Mouse (Mus musculus): Measurements from ENCODE around the gene Fbxo34. TPM values are rescaled to one million over a fixed set of nuclear protein-coding genes. Genes with fewer than 3 reads are reported as not detected.
A peak's percentile ranks its signal among the peaks of the same experiment; 100 is the strongest.

The Fbxo34 gene
- polyA plus RNA-seq, 1 experiment from 2014 or later: 26.5 TPM

GRCm38 (mm10) chr14:47473891-47474290, 23.7 kb downstream of the Fbxo34 start:
- Histone ChIP-seq H3K4me3 (no peak overlapping the region), H3K27me3 (no peaks in the 10 kb centered on the region), H3K9me3 (no peaks in the 10 kb centered on the region), H3K4me1 (peaks cover 12% of the 10 kb centered on the region), H3K9ac (no peak overlapping the region), H3K36me3 (no peaks in the 10 kb centered on the region), H3K4me2 (replicated peaks) (peak overlapping the region; percentile 53), H3K27ac (no peak overlapping the region)
- ATAC-seq (ENCODE audit: insufficient number of reproducible peaks, insufficient read depth, low FRiP score, low TSS enrichment): no peak
- WGBS: 77% methylated on average over 9 of the region's 9 CpGs

DNA sequence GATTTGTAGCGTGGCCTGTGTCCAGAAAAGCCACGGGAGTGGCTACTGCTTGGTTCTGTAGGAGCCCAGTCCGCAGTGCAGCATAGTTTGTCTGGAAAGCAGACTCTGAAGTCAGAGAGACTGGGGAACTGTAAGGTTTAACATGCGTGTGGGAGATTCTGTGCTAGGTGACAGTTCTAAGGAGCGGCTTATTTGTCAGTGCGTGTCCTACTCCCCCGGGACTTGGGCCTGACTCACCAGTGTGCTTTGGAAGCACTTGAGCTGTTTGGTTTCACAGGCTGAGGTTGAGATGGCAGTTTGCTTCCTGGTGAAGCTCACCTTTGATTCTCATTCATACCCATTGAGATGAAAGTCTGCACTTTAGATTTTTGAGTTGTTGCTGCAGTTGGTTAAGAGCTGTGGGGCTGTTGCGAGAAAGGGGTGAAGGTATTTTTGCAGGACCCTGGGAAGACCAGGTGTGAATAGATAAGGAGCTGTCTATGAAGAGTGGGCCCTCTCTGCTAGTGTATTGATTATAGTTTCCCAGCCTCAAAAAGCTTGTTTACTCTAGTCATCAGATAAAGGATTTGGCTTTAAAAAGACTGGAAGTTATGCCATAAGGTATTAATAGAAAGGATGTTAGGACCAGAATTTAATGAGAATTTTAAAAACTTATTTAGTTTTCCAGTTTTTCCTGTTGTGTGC, 24.5 kb downstream of the Fbxo34 start:
- H3K9me3 ChIP-seq: no peaks in the 10 kb centered on the region
- H3K36me3 ChIP-seq: no peaks in the 10 kb centered on the region
- no peak overlapping the region for H3K4me3 ChIP-seq
- no peaks in the 10 kb centered on the region for H3K27me3 ChIP-seq
- WGBS: 87% methylated on average over 8 of the region's 8 CpGs
- no peak overlapping the region for H3K4me2 ChIP-seq (replicated peaks)
- no peak overlapping the region for H3K27ac ChIP-seq
- H3K9ac ChIP-seq: no peak overlapping the region
- peaks cover 12% of the 10 kb centered on the region for H3K4me1 ChIP-seq
- no peak for ATAC-seq (ENCODE audit: insufficient number of reproducible peaks, insufficient read depth, low FRiP score, low TSS enrichment)

GRCm38 (mm10) chr14:47476266-47476665, 26.0 kb downstream of the Fbxo34 start:
- H3K4me1 ChIP-seq: peaks cover 12% of the 10 kb centered on the region
- H3K9ac ChIP-seq: no peak overlapping the region
- no peak overlapping the region for H3K4me2 ChIP-seq (replicated peaks)
- no peaks in the 10 kb centered on the region for H3K36me3 ChIP-seq
- H3K9me3 ChIP-seq: no peaks in the 10 kb centered on the region
- H3K4me3 ChIP-seq: no peak overlapping the region
- no peaks in the 10 kb centered on the region for H3K27me3 ChIP-seq
- ATAC-seq (ENCODE audit: insufficient number of reproducible peaks, insufficient read depth, low FRiP score, low TSS enrichment): no peak
- no peak overlapping the region for H3K27ac ChIP-seq
- 85% methylated on average over 4 of the region's 4 CpGs for WGBS

- Histone ChIP-seq H3K36me3 (no peaks in the 10 kb centered on the region), H3K27ac (no peak overlapping the region), H3K4me1 (peaks cover 12% of the 10 kb centered on the region), H3K4me3 (no peak overlapping the region), H3K9me3 (no peaks in the 10 kb centered on the region), H3K9ac (no peak overlapping the region), H3K27me3 (no peaks in the 10 kb centered on the region), H3K4me2 (replicated peaks) (no peak overlapping the region)
- ATAC-seq (ENCODE audit: insufficient number of reproducible peaks, insufficient read depth, low FRiP score, low TSS enrichment): no peak
- 79% methylated on average over 2 of the region's 2 CpGs for WGBS
These were observed 27.5 kb downstream of the Fbxo34 start for GRCm38 (mm10) chr14:47477711-47478110.

- no peak overlapping the region for H3K27ac ChIP-seq
- H3K9me3 ChIP-seq: no peaks in the 10 kb centered on the region
- H3K4me2 ChIP-seq (replicated peaks): no peak overlapping the region
- no peaks in the 10 kb centered on the region for H3K36me3 ChIP-seq
- H3K4me3 ChIP-seq: no peak overlapping the region
- no peak overlapping the region for H3K9ac ChIP-seq
- no peaks in the 10 kb centered on the region for H3K4me1 ChIP-seq
- no peak for ATAC-seq (ENCODE audit: insufficient number of reproducible peaks, insufficient read depth, low FRiP score, low TSS enrichment)
- no peaks in the 10 kb centered on the region for H3K27me3 ChIP-seq
- 83% methylated on average over 6 of the region's 6 CpGs for whole genome bisulfite sequencing
These were observed 32.0 kb downstream of the Fbxo34 start for GRCm38 (mm10) chr14:47482200-47482599.

GRCm38 (mm10) chr14:47483099-47483498, 32.9 kb downstream of the Fbxo34 start:
- WGBS: 82% methylated on average over 1 of the region's 1 CpGs
- Histone ChIP-seq H3K4me3 (no peak overlapping the region), H3K27ac (no peak overlapping the region), H3K9ac (no peak overlapping the region), H3K36me3 (no peaks in the 10 kb centered on the region), H3K9me3 (no peaks in the 10 kb centered on the region), H3K27me3 (no peaks in the 10 kb centered on the region), H3K4me2 (replicated peaks) (no peak overlapping the region), H3K4me1 (no peaks in the 10 kb centered on the region)
- ATAC-seq (ENCODE audit: insufficient number of reproducible peaks, insufficient read depth, low FRiP score, low TSS enrichment): no peak

DNA sequence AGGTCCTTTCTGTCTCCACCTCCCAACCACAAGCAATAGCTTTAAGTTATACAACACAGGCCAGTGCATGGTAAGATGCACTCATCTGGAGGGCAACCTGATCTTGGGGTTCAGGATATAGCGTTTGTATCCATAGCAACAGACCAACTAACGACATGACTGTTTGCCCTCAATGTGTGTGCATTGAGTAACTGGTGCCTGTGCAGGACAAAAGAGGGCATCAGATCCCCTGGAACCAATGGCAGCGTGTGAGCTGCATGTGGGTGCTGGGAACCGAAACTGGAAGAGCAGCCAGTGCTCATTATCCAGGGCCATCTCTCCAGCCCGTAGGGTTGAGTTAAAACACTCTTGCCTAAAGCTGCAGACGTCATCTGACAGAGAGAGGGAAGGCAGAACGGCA, 38.5 kb downstream of the Fbxo34 start:
- Histone ChIP-seq H3K9ac (no peak overlapping the region), H3K27me3 (no peaks in the 10 kb centered on the region), H3K36me3 (no peaks in the 10 kb centered on the region), H3K9me3 (no peaks in the 10 kb centered on the region), H3K27ac (no peak overlapping the region), H3K4me1 (peaks cover 14% of the 10 kb centered on the region; the same call in 1 of the 2 replicates), H3K4me3 (no peak overlapping the region), H3K4me2 (replicated peaks) (no peak overlapping the region)
- WGBS: 55% methylated on average over 7 of the region's 7 CpGs
- ATAC-seq (ENCODE audit: insufficient number of reproducible peaks, insufficient read depth, low FRiP score, low TSS enrichment): no peak

DNA sequence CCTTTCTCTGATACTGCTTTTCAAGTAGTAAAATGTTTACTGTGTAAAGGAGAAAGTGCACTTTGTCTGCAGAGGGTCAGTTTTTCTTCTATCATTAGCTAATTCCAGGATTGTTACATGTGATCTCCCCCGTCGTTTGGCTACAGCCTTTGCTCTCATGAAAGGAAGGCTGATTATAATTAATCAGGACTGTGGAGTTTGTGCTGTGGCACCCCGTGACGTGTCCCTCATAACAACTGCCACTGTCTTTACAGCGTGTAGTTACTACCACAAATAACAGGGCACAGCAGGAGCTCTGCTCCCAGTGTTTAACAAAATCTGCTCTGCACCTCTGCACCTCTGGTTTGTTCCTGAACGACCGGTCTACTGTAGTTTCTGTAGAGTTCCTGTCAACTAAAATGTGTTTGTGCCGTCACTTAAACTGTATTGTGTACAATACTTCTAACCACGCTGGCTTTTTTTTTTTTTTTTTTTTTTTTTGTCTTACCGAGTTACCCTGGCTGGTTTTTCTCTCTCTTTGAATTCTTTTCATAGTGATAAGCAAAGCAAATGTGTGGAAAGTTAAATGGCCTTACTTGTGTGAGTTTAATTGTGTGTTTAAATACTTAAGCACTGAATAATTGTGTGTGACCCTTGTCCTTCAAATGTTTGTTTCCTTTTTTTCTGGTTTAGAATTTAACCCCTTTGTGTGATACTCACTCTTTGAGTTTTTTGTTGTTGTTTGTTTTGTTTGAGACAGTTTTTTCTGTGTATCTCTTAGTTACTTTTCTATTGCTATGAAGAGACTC, 39.3 kb downstream of the Fbxo34 start:
- no peak overlapping the region for H3K4me2 ChIP-seq (replicated peaks)
- H3K4me1 ChIP-seq: peaks cover 14% of the 10 kb centered on the region; the same call in 1 of the 2 replicates
- no peaks in the 10 kb centered on the region for H3K9me3 ChIP-seq
- no peak for ATAC-seq (ENCODE audit: insufficient number of reproducible peaks, insufficient read depth, low FRiP score, low TSS enrichment)
- no peak overlapping the region for H3K9ac ChIP-seq
- H3K4me3 ChIP-seq: no peak overlapping the region
- 47% methylated on average over 10 of the region's 10 CpGs for WGBS
- no peaks in the 10 kb centered on the region for H3K36me3 ChIP-seq
- no peaks in the 10 kb centered on the region for H3K27me3 ChIP-seq
- no peak overlapping the region for H3K27ac ChIP-seq

DNA sequence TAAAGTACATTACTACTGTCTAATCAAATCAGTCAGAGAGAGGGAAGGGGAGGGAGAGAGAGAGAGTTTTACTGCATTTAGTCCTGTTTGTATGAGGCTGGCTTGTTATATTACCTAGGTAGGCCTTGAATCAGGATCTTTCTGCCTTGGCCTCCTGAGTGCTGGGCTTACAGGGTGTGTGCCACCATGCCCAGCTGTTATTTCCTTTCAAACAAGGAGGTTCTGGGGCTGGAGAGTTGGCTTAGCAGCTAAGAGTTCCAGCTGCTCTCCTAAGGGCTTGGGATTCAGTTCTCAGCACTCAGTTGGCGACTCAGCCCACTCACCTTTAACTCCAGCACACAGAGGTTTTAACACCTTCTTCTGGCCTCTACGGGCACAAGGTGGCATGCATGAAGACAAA, 40.5 kb downstream of the Fbxo34 start:
- H3K9me3 ChIP-seq: no peaks in the 10 kb centered on the region
- no peak overlapping the region for H3K27ac ChIP-seq
- no peak for ATAC-seq (ENCODE audit: insufficient number of reproducible peaks, insufficient read depth, low FRiP score, low TSS enrichment)
- no peak overlapping the region for H3K4me3 ChIP-seq
- H3K27me3 ChIP-seq: no peaks in the 10 kb centered on the region
- H3K4me1 ChIP-seq: peaks cover 14% of the 10 kb centered on the region; the same call in 1 of the 2 replicates
- H3K9ac ChIP-seq: no peak overlapping the region
- no peak overlapping the region for H3K4me2 ChIP-seq (replicated peaks)
- no peaks in the 10 kb centered on the region for H3K36me3 ChIP-seq
- WGBS: 90% methylated on average over 2 of the region's 2 CpGs

DNA sequence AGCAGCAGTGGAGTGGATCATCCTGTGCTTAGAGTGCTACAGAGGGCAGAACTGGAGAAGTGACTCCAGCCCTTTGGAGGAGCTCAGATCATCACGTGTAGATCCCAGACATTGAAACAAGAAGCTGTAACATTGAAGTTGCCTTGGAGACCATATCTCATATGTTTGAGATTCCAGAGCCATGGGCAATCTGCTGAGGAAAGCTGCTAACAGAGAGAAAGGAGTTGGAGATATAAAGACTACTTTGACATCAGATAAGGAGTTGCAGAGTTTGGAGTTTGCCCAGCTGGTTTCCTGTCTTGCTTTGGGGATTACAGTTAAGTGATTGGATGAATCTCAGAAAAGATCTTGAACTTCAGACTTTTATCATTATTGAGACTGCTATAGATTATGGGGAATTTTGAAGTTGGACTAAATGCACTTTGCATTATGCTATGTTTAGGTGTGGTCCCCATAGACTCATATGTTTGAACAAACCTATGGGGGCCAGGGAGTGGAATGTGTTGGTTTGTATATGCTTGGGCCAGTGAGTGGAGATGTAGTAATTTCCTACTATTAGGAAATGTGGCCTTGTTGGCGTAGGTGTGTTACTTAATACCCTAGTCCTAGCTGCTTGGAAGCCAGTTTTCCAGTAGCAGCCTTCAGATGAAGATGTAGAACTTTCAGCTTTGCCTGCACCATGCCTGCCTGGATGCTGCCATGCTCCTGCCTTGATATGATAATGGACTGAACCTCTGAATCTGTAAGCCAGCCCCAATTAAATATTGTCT, 43.6 kb downstream of the Fbxo34 start:
- Histone ChIP-seq H3K27me3 (no peaks in the 10 kb centered on the region), H3K9me3 (no peaks in the 10 kb centered on the region), H3K27ac (no peak overlapping the region), H3K36me3 (no peaks in the 10 kb centered on the region), H3K4me2 (replicated peaks) (no peak overlapping the region), H3K4me3 (no peak overlapping the region), H3K9ac (no peak overlapping the region), H3K4me1 (peaks cover 8% of the 10 kb centered on the region; the same call in 1 of the 2 replicates)
- WGBS: 92% methylated on average over 2 of the region's 2 CpGs
- no peak for ATAC-seq (ENCODE audit: insufficient number of reproducible peaks, insufficient read depth, low FRiP score, low TSS enrichment)

- H3K27ac ChIP-seq: no peak overlapping the region
- no peak overlapping the region for H3K4me3 ChIP-seq
- H3K4me2 ChIP-seq (replicated peaks): no peak overlapping the region
- ATAC-seq (ENCODE audit: insufficient number of reproducible peaks, insufficient read depth, low FRiP score, low TSS enrichment): no peak
- 92% methylated on average over 3 of the region's 3 CpGs for WGBS
- no peaks in the 10 kb centered on the region for H3K27me3 ChIP-seq
- H3K4me1 ChIP-seq: no peaks in the 10 kb centered on the region
- H3K9me3 ChIP-seq: no peaks in the 10 kb centered on the region
- H3K36me3 ChIP-seq: no peaks in the 10 kb centered on the region
- no peak overlapping the region for H3K9ac ChIP-seq
These were observed 45.7 kb downstream of the Fbxo34 start for GRCm38 (mm10) chr14:47495951-47496350.

Data from embryonic facial prominence, embryonic 12.5 days (tissue).